Mouse (Mus musculus) small intestine, adult 2 months (tissue): ENCODE data around the gene Arrb1.

ENCODE experiments used
- CTCF ChIP-seq: fragments of 200-500 bp; IDR thresholded peaks from 2 replicates; pipeline ENCODE4 v1.5.1; 2012; ENCODE audit warnings: low read depth, mild to moderate bottlenecking, control low read depth, inconsistent platforms, low read length, moderate library complexity, mixed read lengths; ENCODE audit not compliant: insufficient replicate concordance, insufficient read length; ENCODE audit errors: extremely low read depth
- POLR2A ChIP-seq: fragments of 200-500 bp; IDR thresholded peaks from 2 replicates; pipeline ENCODE4 v1.6.1; 2012; ENCODE audit warnings: low read depth, mild to moderate bottlenecking, control low read depth, inconsistent platforms, low read length, moderate library complexity

DNA sequence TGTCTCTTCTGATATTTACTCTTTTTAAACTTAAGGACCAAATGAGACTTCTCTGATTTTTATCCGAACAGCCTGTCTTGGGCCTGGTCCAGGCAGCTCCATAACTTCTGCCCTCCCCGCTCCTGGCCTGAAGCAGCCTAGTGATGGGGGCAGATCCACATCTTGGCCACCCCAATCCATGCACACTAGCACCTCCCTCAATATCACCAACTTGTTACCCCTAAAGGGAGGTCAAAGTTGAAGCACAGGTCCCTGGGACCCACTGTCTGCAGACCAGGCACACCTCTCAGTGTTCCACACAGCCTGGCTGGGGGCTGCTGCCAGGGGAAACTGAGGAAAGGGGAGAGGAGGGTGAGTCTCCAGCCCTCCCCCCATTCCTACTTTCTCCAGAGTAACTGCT lies 69.8 kb downstream of the Arrb1 start:
- TF ChIP-seq POLR2A (no peak), CTCF (no peak)
